Mouse (Mus musculus) left cerebral cortex, adult 18-20 months (tissue): ENCODE measurements at regions not wholly inside any gene's neighbourhood (a gene's known extent, or its start where the extent isn't known, plus 50 kb on each side); places are given as distances from the start of the nearest gene placed in this dataset.

ENCODE experiments used
- DNase-seq, 2 experiments: peaks; one replicate each; pipeline ENCODE4 v3.0.0; 2021 to 2022; ENCODE audit warnings: low spot score in 2 of 2, mixed read lengths in 1 of 2

- no peak for DNase-seq
Observed at GRCm38 (mm10) chr14:58842196-58842886, 300.4 kb downstream of the 1700129C05Rik start.

DNA sequence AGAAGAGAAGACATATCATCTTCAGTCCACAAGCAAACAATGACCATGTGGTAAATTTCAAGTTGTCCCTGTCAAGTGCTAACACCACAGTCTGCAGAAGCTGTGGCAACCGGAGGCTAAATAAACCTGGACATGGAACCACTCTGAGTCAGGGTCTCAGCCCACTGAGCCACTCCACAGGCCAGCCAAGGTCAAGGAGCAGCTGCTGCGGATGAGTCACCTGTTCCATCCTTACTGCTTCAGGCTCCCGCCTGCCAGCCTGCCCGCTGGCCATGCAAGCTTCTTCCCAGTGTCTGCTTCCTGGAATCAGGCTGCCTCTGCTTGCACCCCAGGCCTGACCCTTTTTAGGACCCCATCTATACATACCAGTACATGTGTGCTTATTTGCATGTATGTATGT lies 319.8 kb downstream of the 1700129C05Rik start:
- no peak for DNase-seq

DNA sequence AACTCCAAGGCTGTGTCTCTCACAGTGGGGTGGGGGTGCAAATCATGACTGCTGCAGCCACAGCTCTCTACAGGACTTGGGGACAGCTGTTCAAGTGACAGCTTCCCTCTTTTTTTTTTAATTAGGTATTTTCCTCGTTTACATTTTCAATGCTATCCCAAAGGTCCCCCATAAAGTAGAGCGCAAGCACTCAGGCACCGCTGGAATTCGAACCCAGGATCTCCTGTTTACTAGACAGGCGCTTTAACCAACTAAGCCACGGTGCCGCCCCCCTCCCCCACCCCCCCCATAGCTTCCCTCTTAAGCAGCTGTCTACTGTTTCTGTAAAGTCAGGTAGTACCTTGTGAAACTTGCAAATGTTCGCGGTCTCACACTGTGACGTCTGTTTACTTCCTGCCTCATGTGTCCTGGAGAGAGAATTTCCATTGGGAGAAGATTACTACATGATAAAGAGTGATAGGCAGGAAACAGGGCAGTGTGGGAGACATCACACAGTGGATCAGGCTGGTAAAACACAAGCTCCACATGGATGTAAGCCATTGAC lies 324.7 kb downstream of the 1700129C05Rik start:
- DNase-seq = peak in 1 of 2 experiments; percentile 28

- no peak for DNase-seq
Observed at GRCm38 (mm10) chr14:58816540-58816876, 326.2 kb downstream of the 1700129C05Rik start.

- peak in 1 of 2 experiments; percentile 2 for DNase-seq
Observed at GRCm38 (mm10) chr14:58815616-58816539, 326.8 kb downstream of the 1700129C05Rik start.

DNA sequence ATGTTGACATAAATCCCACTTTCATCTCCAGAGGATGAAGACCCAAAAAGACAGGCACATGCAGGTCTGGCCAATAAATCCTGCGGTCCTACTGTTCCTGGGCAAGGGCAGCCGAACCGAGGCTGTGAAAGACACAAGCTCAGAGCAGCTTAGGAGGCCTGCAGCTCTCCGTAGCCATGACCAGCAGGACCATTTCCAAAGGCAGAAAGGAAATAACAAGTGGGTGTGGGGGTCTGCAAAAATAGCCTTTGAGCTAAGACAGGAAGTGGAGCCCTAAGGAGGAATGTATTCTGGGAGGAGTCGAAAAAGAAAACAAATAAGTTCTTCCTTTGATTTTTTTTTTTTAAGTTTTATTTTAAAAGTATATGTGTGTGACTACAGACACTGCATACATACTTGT lies 330.1 kb downstream of the 1700129C05Rik start:
- DNase-seq = no peak

- no peak for DNase-seq
Observed at GRCm38 (mm10) chr14:58801402-58801861, 341.3 kb downstream of the 1700129C05Rik start.

DNA sequence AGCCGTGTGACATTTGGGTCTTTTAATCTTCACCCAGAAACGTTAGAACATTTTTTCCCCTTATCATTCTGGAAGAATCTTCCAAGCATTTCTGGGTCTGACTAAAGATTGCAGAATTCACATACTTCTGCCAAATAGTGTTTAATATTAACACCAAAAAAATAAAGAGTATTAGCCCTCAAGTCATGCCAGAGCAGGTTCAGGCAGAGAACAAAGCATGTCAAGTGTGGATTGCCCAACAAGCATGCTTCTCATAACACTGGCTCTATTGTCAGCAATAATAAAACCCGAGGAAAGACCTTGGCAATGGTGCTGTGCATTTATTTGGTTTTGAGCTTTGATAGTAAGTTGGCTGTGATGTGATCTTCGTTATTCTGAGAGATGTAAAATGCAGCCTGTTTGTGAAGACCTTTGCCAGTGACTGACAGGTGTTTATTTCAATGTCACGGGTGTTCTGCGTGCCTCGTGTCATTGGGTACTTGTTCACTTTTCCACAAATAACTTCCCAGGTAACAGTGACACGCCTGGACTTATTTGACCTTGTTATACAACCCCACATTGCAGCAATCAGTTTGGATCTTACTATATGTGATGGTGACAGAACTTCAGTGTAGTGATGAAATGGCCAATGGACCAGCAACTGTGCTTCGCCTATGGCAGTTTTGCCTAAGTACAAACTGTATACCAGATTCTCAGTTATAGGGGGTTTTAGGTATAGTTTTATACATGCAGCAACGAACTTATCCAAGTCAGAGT lies 354.3 kb downstream of the 1700129C05Rik start:
- no peak for DNase-seq

DNA sequence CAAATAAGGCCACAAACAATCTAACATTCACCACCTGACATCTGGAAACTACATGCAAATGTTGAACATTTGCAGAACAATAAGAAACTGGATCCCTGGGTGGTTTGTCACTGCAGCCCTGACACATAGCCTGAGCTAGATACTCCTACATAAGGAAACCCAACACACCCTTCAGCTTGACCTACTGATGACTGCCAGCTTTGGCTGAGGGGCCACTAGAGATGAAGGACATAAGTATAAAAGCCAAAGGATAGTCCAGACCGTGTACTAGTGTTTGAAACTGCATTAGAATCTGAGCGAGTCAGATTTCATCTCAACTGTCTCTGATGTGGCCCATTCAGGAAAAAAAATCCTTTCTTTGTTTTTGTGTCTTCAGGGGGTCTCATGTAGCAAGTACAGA lies 355.1 kb downstream of the 1700129C05Rik start:
- DNase-seq = no peak

GRCm38 (mm10) chr14:58786791-58787491 lies 355.8 kb downstream of the 1700129C05Rik start:
- DNase-seq = no peak

DNA sequence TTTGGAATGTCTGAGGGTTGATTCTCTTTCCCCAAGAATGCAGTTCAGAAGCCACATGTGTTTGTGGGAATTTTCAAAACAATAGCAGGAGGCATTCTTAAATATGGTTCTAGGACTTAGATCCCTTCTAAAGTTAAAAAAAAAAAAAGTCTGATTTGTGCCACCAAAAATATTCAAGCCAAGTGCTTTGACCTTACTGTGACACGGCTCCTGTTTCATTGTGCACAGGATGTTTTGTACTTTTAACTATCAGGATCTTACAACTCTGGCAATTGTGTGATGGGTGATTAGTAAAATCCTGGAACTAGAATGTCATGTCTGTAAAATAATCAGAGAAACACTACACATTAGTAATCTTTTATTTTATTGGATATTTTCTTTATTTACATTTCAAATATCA lies 359.5 kb downstream of the 1700129C05Rik start:
- no peak for DNase-seq

- DNase-seq = no peak
Observed at GRCm38 (mm10) chr14:58780306-58780705, 362.4 kb downstream of the 1700129C05Rik start.

DNA sequence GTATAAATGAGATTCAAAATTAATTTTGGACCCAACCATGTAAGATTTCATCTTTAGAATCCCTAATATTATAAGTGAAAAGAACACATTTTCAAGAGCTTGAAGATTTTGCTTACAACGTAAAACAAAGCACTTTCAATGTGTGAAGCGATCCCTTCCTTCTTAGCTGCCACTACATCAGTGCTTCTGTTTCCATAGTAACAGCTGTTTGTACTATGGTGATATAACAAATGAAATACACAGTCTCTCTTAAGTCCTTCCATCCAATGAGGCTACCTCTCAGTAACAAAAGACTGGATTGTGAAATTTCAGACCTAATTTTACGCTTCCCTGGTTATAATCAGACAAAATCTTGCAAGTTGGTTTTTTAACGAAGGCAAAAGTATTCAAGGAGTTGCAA lies 364.0 kb downstream of the 1700129C05Rik start:
- no peak for DNase-seq

GRCm38 (mm10) chr14:58761291-58761690 lies 381.4 kb downstream of the 1700129C05Rik start:
- no peak for DNase-seq

GRCm38 (mm10) chr14:58759759-58760158 lies 382.9 kb downstream of the 1700129C05Rik start:
- DNase-seq = no peak

DNA sequence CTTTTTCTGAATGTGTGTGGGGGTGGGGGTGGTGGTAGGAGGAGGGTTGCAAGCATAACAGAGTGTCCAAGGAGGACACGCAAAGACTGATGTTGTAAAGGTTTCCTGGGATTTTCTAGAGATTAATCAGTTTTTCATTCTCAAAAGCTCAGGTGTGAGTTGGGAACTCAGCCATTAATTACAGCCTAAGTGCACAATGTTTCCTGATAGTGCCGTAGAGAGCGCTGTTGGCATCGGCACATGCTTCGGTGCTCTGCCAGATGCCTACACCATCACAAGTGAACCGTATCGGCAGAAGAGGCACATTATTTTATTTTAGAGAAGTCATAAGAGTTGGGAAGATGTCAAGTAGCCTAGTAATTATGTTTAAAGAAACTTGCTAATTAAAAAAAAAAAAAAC lies 388.9 kb downstream of the 1700129C05Rik start:
- no peak for DNase-seq

DNA sequence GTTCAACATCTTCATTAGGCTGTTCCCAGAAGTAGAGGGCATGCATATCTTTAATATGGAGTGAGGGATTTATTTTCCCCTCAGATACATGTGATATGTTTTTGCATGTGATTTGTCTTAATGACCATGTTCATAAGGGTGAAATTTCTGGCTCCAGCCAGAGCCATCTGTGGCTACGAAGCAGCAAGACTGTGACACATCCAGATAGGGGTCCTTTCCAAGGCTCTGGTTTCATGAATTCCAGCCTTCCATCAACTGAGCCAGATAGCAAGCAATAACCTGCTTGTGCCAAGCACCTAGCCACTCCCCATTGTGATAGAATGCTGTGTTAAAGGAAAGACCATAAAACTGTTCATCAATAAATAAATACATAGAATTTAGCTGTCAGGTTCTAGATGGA lies 389.6 kb downstream of the 1700129C05Rik start:
- DNase-seq = no peak

DNA sequence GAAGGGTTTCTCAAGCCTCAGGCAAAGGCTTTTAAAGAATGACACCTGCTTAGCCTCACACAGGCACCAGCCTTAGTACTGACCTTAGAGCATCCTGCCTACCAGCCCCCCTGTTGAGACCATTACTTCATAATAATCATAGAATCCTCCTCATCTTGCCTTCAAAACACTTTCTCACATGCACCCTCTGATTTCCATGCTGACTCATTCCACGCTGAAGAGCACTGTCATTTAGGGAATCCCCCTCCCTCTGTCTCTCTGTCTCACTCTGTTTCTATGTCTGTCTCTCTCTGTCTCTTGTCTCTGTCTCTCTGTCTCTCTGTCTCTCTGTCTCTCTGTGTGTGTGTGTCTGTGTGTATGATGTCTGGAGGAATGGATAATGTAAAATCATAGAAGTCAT lies 416.3 kb downstream of the 1700129C05Rik start:
- DNase-seq = no peak

- DNase-seq = peak in 1 of 2 experiments; percentile 9
Observed at GRCm38 (mm10) chr14:58714856-58715255, 427.8 kb downstream of the 1700129C05Rik start.

DNA sequence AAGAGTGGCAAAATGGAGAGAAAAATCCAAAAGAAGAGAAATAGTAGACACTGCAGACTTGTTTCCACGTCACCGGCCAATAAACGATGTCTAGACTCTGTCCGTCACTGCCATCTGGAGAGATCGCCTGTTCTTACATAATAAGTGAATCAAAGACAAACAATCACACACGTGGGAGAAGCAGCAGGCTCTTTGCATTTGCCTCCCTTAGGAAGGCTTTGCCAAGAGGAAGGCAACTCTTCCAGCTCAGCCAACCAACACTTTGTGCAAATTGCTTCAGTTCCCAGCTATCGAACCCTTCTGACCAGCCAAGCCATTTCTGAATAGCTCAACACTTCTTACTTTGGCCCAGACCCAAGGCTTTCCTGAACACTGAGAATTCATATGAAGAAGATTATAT lies 432.8 kb downstream of the 1700129C05Rik start:
- DNase-seq = peak; percentile 16 to 26

DNA sequence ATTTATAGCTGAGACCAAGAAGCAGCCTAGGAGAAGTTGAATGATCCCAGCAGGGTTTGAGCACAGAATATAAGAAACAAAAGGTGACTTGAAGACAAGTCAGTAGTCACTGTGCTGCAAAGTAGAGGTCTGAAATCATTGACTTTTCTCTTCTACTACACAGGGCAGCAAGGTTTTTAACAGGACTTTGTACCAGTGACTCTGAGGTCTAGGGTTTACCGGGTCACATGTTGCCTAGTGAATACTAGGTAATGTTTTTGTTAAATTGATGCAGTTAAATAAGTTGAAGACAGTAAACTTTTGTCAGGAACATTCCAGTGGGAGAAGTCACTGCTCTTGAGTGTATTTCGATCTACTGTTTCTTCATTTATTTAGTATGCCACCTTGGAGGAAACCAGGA lies 433.4 kb downstream of the 1700129C05Rik start:
- no peak for DNase-seq
